Mouse (Mus musculus) cerebellum, adult 11 months (tissue): ENCODE measurements around the gene Gm11237.
"Not testable (repeated sequence)": the region's sequence is repeated elsewhere in the genome, so short reads cannot be mapped to it uniquely, and the experiment has no call there.

ENCODE experiments used
- DNase-seq: peaks from one replicate; pipeline ENCODE4 v3.0.0; 2022

The Gm11237 gene

DNA sequence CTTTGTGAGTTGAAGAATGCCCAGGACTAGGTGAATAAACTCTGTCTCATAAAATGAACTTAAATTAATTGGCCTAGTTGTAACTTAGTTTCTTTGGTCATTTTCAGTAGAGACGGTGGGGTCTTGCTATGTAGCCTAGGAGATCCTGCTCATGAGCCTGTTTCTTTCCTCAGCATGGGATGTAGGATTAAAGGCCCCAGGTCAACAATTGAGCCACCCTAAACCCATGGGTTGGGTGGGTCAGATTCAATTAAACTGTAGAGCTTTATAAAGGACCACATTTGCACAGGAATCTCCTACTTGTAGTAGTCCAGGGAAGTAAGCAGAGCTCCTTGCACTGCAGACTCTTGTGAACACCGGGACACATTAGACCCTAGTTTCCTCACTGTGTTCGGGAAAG is at the start of gene Gm11237:
TSS of gene Gm11237 (plus strand) at position 301 of the 400 bp plus-strand sequence.
- DNase-seq = not testable (repeated sequence)

GRCm38 (mm10) chr4:73599248-73599647 is 23.5 kb upstream of the Gm11237 start:
- DNase-seq = no peak

- not testable (repeated sequence) for DNase-seq
These were observed 15.2 kb upstream of the Gm11237 start, which contains the start of gene Gm11238 for GRCm38 (mm10) chr4:73607581-73607980. TSS of gene Gm11238 (plus strand) at chr4:73607881.

- DNase-seq = not testable (repeated sequence)
These were observed 15.0 kb downstream of the Gm11237 start, which contains the start of gene Gm11236 for GRCm38 (mm10) chr4:73637821-73638220. TSS of gene Gm11236 (plus strand) at chr4:73638121.

- not testable (repeated sequence) for DNase-seq
These were observed 39.1 kb downstream of the Gm11237 start for GRCm38 (mm10) chr4:73661864-73662263.

DNA sequence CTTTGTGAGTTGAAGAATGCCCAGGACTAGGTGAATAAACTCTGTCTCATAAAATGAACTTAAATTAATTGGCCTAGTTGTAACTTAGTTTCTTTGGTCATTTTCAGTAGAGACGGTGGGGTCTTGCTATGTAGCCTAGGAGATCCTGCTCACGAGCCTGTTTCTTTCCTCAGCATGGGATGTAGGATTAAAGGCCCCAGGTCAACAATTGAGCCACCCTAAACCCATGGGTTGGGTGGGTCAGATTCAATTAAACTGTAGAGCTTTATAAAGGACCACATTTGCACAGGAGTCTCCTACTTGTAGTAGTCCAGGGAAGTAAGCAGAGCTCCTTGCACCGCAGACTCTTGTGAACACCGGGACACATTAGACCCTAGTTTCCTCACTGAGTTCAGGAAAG is 45.3 kb downstream of the Gm11237 start, which contains the start of gene Gm11239:
TSS of gene Gm11239 (plus strand) at position 301 of the 400 bp plus-strand sequence.
- DNase-seq = not testable (repeated sequence)
